Mouse (Mus musculus): Measurements from ENCODE around the gene Gm11554. TPM values are rescaled to one million over a fixed set of nuclear protein-coding genes. Genes with fewer than 3 reads are reported as not detected.
"Not testable (repeated sequence)": the region's sequence is repeated elsewhere in the genome, so short reads cannot be mapped to it uniquely, and the experiment has no call there.

Gm11554 gene
- polyA plus RNA-seq (2014; fragmentation: Nextera tagmentation; extraction: Ambion mirVana), result not detected in 2 replicates

DNA sequence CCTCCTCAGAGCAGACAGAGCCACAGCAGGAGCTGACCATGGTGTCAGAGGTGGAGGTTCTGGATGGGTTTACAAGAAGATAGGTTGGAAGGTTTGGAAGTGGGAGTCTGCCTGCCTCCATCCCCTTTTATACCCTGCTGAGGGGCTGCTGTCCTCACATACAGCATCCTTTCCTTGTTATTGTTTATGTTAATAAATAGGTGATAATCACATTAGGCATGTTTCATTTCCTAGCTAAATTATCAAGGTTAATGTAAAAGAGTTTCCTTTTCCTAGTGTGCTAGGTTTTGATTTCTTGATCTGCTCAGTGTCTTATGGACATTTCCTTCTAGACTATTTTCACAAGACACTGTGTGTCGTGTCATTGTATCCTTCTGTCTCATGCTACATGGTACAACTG is at the start of gene Gm11554:
TSS of gene Gm11554 (minus strand) at position 101 of the 400 bp plus-strand sequence.
- H3K4me1 ChIP-seq (ENCODE audit: control insufficient read depth in 2 of 2, insufficient read depth in 2 of 2, low read length in 2 of 2); H3K4me3 ChIP-seq (ENCODE audit: control insufficient read depth in 1 of 2, insufficient read depth in 1 of 2, low read depth in 1 of 2, low read length in 2 of 2); H3K36me3 ChIP-seq (ENCODE audit: control insufficient read depth, insufficient read depth, low read length); H3K27ac ChIP-seq (replicated peaks in 1 of 2; ENCODE audit: control insufficient read depth in 1 of 2, insufficient read depth in 1 of 2, low read depth in 2 of 2, low read length in 2 of 2); ATAC-seq (ENCODE audit: insufficient number of reproducible peaks, insufficient read depth, low FRiP score, low read depth); H3K27me3 ChIP-seq (ENCODE audit: control insufficient read depth, insufficient read depth, low read length); H3K9ac ChIP-seq (ENCODE audit: low read length); H3K9me3 ChIP-seq (ENCODE audit: control insufficient read depth, low read length); H3K4me2 ChIP-seq (ENCODE audit: low read length): not testable (repeated sequence)
- no CpG with 5 or more reads among the region's 1 CpGs for WGBS

DNA sequence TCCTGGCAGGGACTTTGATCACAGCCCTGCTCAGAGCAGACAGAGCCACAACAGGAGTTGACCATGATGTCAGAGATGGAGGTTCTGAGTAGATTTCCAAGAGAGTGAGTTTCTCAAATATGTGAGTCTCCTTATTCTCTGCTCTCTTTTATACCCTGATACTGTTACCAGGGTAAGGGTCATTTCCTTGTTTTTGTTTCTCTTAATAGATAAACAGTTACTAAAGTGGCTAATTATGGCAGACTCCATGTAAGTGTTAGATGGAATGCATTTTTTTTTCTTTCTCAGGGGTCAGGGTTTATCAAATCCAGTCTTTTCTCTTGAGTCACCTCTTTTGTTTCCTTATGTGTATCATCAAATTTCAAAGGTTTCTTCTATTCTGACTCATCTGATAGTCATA is 47.3 kb upstream of the Gm11554 start, which contains the start of gene Krtap4-16:
TSS of gene Krtap4-16 (minus strand) at position 101 of the 400 bp plus-strand sequence.
- Histone ChIP-seq H3K9me3 (ENCODE audit: control insufficient read depth, low read length) (no peaks in the 10 kb centered on the region), H3K4me2 (ENCODE audit: low read length) (no peak within 1 kb of the TSS), H3K4me3 (ENCODE audit: control insufficient read depth in 1 of 2, insufficient read depth in 1 of 2, low read depth in 1 of 2, low read length in 2 of 2) (no peak within 1 kb of the TSS), H3K9ac (ENCODE audit: low read length) (no peak within 1 kb of the TSS), H3K27me3 (ENCODE audit: control insufficient read depth, insufficient read depth, low read length) (no peaks in the 10 kb centered on the region), H3K27ac (replicated peaks in 1 of 2; ENCODE audit: control insufficient read depth in 1 of 2, insufficient read depth in 1 of 2, low read depth in 2 of 2, low read length in 2 of 2) (no peak within 1 kb of the TSS), H3K4me1 (ENCODE audit: control insufficient read depth in 2 of 2, insufficient read depth in 2 of 2, low read length in 2 of 2) (no peaks in the 10 kb centered on the region), H3K36me3 (ENCODE audit: control insufficient read depth, insufficient read depth, low read length) (no peaks in the 10 kb centered on the region)
- no peak for ATAC-seq (ENCODE audit: insufficient number of reproducible peaks, insufficient read depth, low FRiP score, low read depth)

DNA sequence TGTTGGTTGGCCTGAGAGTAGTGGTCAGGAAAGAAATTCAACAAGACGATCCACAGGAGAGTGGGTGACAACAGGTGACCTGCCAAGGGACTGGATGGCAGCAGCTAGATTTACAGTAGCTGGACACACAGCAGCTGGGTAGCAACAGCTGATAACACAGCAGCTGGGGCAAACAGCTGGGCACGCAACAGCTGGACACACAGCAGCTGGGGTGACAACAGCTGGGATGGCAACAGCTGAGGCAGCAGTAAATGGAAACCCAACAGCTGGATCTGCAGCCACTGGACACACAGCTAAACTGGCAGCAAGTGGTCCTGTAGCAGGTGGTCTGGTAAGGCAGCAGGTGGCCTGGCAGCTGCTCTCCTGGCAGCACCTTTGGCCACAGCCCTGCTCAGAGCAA is 42.5 kb upstream of the Gm11554 start:
- ATAC-seq (ENCODE audit: insufficient number of reproducible peaks, insufficient read depth, low FRiP score, low read depth), result no peak
- Histone ChIP-seq H3K4me3 (ENCODE audit: control insufficient read depth in 1 of 2, insufficient read depth in 1 of 2, low read depth in 1 of 2, low read length in 2 of 2) (no peak overlapping the region), H3K27me3 (ENCODE audit: control insufficient read depth, insufficient read depth, low read length) (no peaks in the 10 kb centered on the region; the same call in 1 of the 2 replicates), H3K4me1 (ENCODE audit: control insufficient read depth in 2 of 2, insufficient read depth in 2 of 2, low read length in 2 of 2) (no peaks in the 10 kb centered on the region), H3K9ac (ENCODE audit: low read length) (no peak overlapping the region), H3K4me2 (ENCODE audit: low read length) (no peak overlapping the region), H3K36me3 (ENCODE audit: control insufficient read depth, insufficient read depth, low read length) (no peaks in the 10 kb centered on the region), H3K27ac (replicated peaks in 1 of 2; ENCODE audit: control insufficient read depth in 1 of 2, insufficient read depth in 1 of 2, low read depth in 2 of 2, low read length in 2 of 2) (no peak overlapping the region), H3K9me3 (ENCODE audit: control insufficient read depth, low read length) (no peaks in the 10 kb centered on the region)
- 71% methylated on average over 2 of the region's 2 CpGs for WGBS

DNA sequence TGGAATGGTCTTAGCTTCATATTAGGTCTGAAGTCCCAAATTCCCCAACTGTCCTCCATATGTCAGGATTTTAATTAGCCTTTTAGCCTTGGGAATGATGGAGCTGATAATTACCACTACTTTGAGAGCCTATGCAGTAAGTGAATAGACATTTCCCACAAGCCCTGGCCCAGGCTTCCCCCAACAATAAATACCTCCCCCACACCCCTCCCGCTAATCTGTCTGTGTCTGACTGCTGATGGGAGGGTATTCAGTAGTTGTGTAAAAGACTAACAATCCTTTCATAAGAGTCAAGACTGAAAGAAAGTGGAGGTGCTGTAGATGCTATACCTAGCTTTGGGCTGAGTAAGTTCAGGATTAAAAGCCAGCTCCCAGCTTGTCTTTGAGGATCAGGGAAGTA is 37.9 kb upstream of the Gm11554 start:
- Histone ChIP-seq H3K9me3 (ENCODE audit: control insufficient read depth, low read length) (no peaks in the 10 kb centered on the region), H3K4me3 (ENCODE audit: control insufficient read depth in 1 of 2, insufficient read depth in 1 of 2, low read depth in 1 of 2, low read length in 2 of 2) (no peak overlapping the region), H3K4me1 (ENCODE audit: control insufficient read depth in 2 of 2, insufficient read depth in 2 of 2, low read length in 2 of 2) (no peaks in the 10 kb centered on the region), H3K9ac (ENCODE audit: low read length) (no peak overlapping the region), H3K27ac (replicated peaks in 1 of 2; ENCODE audit: control insufficient read depth in 1 of 2, insufficient read depth in 1 of 2, low read depth in 2 of 2, low read length in 2 of 2) (no peak overlapping the region), H3K27me3 (ENCODE audit: control insufficient read depth, insufficient read depth, low read length) (no peaks in the 10 kb centered on the region; the same call in 1 of the 2 replicates), H3K36me3 (ENCODE audit: control insufficient read depth, insufficient read depth, low read length) (no peaks in the 10 kb centered on the region), H3K4me2 (ENCODE audit: low read length) (no peak overlapping the region)
- WGBS, result 68% methylated on average over 1 of the region's 1 CpGs
- ATAC-seq (ENCODE audit: insufficient number of reproducible peaks, insufficient read depth, low FRiP score, low read depth), result no peak

DNA sequence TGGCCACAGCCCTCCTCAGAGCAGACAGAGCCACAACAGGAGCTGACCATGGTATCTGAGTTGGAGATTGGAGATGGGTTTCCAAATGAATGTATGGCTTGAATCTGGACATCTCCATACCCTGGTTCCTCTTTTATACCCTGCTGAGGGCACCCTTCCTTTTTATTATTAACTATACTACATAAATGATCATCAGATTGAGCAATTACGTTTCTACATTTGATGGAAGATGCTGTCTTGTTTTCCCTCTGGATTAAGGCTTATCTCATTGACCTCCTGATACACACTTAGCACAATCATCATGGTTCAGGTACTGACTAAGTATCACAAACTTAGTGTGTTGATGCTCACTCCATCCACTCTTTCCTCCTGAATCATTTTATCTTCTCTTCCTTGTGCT is 33.7 kb upstream of the Gm11554 start, which contains the start of gene 2300003K06Rik:
TSS of gene 2300003K06Rik (minus strand) at position 101 of the 400 bp plus-strand sequence.
- 71% methylated on average over 1 of the region's 1 CpGs for WGBS
- no peaks in the 10 kb centered on the region for H3K27me3 ChIP-seq (ENCODE audit: control insufficient read depth, insufficient read depth, low read length)
- no peak within 1 kb of the TSS for H3K4me2 ChIP-seq (ENCODE audit: low read length)
- no peaks in the 10 kb centered on the region for H3K36me3 ChIP-seq (ENCODE audit: control insufficient read depth, insufficient read depth, low read length)
- H3K4me3 ChIP-seq (ENCODE audit: control insufficient read depth in 1 of 2, insufficient read depth in 1 of 2, low read depth in 1 of 2, low read length in 2 of 2), result no peak within 1 kb of the TSS
- no peaks in the 10 kb centered on the region for H3K9me3 ChIP-seq (ENCODE audit: control insufficient read depth, low read length)
- H3K27ac ChIP-seq (replicated peaks in 1 of 2; ENCODE audit: control insufficient read depth in 1 of 2, insufficient read depth in 1 of 2, low read depth in 2 of 2, low read length in 2 of 2), result no peak within 1 kb of the TSS
- ATAC-seq (ENCODE audit: insufficient number of reproducible peaks, insufficient read depth, low FRiP score, low read depth), result no peak
- H3K4me1 ChIP-seq (ENCODE audit: control insufficient read depth in 2 of 2, insufficient read depth in 2 of 2, low read length in 2 of 2), result no peaks in the 10 kb centered on the region
- no peak within 1 kb of the TSS for H3K9ac ChIP-seq (ENCODE audit: low read length)

DNA sequence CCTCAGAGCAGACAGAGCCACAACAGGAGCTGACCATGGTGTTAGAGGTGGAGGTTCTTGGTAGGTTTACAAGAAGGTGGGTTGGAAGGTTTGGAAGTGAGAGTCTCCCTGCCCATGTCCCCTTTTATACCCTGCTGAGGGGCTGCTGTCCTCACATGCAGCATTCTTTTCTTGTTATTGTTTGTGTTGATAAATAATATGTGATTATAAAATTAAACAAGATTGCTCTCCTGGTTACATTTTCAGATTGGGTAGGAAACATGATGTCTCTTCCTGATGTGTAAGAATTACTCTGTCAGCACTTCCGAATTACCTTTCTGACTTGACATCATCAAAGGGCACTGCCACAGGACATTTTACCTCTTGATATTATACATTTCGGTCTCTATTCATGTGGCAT is 11.3 kb upstream of the Gm11554 start, which contains the start of gene Gm11564:
TSS of gene Gm11564 (minus strand) at position 101 of the 400 bp plus-strand sequence.
- not testable (repeated sequence) for H3K4me3 ChIP-seq (ENCODE audit: control insufficient read depth in 1 of 2, insufficient read depth in 1 of 2, low read depth in 1 of 2, low read length in 2 of 2)

DNA sequence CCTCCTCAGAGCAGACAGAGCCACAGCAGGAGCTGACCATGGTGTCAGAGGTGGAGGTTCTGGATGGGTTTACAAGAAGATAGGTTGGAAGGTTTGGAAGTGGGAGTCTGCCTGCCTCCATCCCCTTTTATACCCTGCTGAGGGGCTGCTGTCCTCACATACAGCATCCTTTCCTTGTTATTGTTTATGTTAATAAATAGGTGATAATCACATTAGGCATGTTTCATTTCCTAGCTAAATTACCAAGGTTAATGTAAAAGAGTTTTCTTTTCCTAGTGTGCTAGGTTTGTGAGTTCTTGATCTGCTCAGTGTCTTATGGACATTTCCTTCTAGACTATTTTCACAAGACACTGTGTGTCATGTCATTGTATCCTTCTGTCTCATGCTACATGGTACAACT is 5.5 kb upstream of the Gm11554 start, which contains the start of gene Krtap4-13:
TSS of gene Krtap4-13 (minus strand) at position 101 of the 400 bp plus-strand sequence.
- H3K27me3 ChIP-seq (ENCODE audit: control insufficient read depth, insufficient read depth, low read length); ATAC-seq (ENCODE audit: insufficient number of reproducible peaks, insufficient read depth, low FRiP score, low read depth); H3K36me3 ChIP-seq (ENCODE audit: control insufficient read depth, insufficient read depth, low read length); H3K27ac ChIP-seq (replicated peaks in 1 of 2; ENCODE audit: control insufficient read depth in 1 of 2, insufficient read depth in 1 of 2, low read depth in 2 of 2, low read length in 2 of 2); H3K4me2 ChIP-seq (ENCODE audit: low read length); H3K4me3 ChIP-seq (ENCODE audit: control insufficient read depth in 1 of 2, insufficient read depth in 1 of 2, low read depth in 1 of 2, low read length in 2 of 2); H3K9me3 ChIP-seq (ENCODE audit: control insufficient read depth, low read length); H3K4me1 ChIP-seq (ENCODE audit: control insufficient read depth in 2 of 2, insufficient read depth in 2 of 2, low read length in 2 of 2); H3K9ac ChIP-seq (ENCODE audit: low read length): not testable (repeated sequence)

More for the DNA sequence above, 11.3 kb upstream of the Gm11554 start, which contains the start of gene Gm11564:
- not testable (repeated sequence) for H3K4me1 ChIP-seq (ENCODE audit: control insufficient read depth in 2 of 2, insufficient read depth in 2 of 2, low read length in 2 of 2); H3K9ac ChIP-seq (ENCODE audit: low read length); H3K27ac ChIP-seq (replicated peaks in 1 of 2; ENCODE audit: control insufficient read depth in 1 of 2, insufficient read depth in 1 of 2, low read depth in 2 of 2, low read length in 2 of 2); H3K36me3 ChIP-seq (ENCODE audit: control insufficient read depth, insufficient read depth, low read length); H3K4me2 ChIP-seq (ENCODE audit: low read length); ATAC-seq (ENCODE audit: insufficient number of reproducible peaks, insufficient read depth, low FRiP score, low read depth); H3K9me3 ChIP-seq (ENCODE audit: control insufficient read depth, low read length); H3K27me3 ChIP-seq (ENCODE audit: control insufficient read depth, insufficient read depth, low read length)
- 73% methylated on average over 2 of the region's 2 CpGs for WGBS

DNA sequence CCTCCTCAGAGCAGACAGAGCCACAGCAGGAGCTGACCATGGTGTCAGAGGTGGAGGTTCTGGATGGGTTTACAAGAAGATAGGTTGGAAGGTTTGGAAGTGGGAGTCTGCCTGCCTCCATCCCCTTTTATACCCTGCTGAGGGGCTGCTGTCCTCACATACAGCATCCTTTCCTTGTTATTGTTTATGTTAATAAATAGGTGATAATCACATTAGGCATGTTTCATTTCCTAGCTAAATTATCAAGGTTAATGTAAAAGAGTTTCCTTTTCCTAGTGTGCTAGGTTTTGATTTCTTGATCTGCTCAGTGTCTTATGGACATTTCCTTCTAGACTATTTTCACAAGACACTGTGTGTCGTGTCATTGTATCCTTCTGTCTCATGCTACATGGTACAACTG is 5.4 kb downstream of the Gm11554 start, which contains the start of gene Gm11569:
TSS of gene Gm11569 (minus strand) at position 101 of the 400 bp plus-strand sequence.
- H3K4me1 ChIP-seq (ENCODE audit: control insufficient read depth in 2 of 2, insufficient read depth in 2 of 2, low read length in 2 of 2); H3K27me3 ChIP-seq (ENCODE audit: control insufficient read depth, insufficient read depth, low read length); H3K9ac ChIP-seq (ENCODE audit: low read length); H3K27ac ChIP-seq (replicated peaks in 1 of 2; ENCODE audit: control insufficient read depth in 1 of 2, insufficient read depth in 1 of 2, low read depth in 2 of 2, low read length in 2 of 2); H3K9me3 ChIP-seq (ENCODE audit: control insufficient read depth, low read length); H3K4me3 ChIP-seq (ENCODE audit: control insufficient read depth in 1 of 2, insufficient read depth in 1 of 2, low read depth in 1 of 2, low read length in 2 of 2); ATAC-seq (ENCODE audit: insufficient number of reproducible peaks, insufficient read depth, low FRiP score, low read depth); H3K4me2 ChIP-seq (ENCODE audit: low read length); H3K36me3 ChIP-seq (ENCODE audit: control insufficient read depth, insufficient read depth, low read length): not testable (repeated sequence)
- WGBS, result no CpG with 5 or more reads among the region's 1 CpGs

All from heart, embryonic 14.5 days (tissue).